Mouse (Mus musculus) heart, postnatal 36 days (tissue): ENCODE data around the gene Agrn. TPM values are rescaled to one million over a fixed set of nuclear protein-coding genes. Genes with fewer than 3 reads are reported as not detected.

Experiments
- DNase-seq, 2 experiments: peaks; one replicate each; pipeline ENCODE4 v3.0.0; 2021 to 2022
- intact Hi-C: fragments of 180-260 bp; cut with DNase I; formaldehyde crosslinking; loops from one replicate; pipeline ENCODE4 v1.15.1; 2025
- total RNA-seq, 2 experiments: library from RNA; stranded (reverse); gene quantifications; 2 replicates each; pipeline ENCODE4 v1.2.3; 2021

The Agrn gene
- total RNA-seq = 10 to 100 TPM; 34.8 to 42.1 TPM

DNA sequence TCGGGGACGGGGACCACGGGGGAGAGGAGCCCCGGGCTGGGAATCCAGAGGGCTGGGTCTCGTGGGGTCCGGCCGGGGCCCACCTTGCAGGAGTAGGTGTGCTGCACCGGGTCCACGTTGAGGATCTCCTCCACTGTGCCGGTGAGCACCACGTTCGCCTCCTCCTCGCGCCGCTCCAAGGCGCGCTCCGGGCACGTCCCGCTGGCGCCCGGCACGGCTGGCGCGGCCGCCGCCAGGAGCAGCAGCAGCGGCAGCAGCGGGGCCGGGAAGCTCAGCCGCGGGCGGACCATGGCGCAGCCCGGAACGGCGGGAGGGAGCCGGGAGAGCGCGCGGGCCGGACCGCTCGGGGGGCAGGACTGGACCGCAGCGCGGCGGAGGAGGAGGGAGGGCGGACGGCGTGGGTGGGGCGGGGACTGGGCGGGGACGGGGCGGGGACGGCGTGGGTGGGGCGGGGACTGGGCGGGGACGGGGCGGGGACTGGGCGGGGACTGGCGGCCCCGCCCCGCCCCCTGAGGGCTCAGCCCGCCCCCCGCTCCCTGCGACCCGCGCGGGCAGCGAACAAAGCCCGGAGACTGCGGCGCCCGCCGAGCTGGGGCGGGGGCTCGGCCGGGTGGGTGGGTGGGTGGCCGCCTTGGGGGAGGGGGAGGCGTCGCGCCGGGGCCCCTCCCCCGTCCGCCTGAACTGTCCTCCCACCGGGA is at the start of gene Agrn:
Gene Agrn (minus strand): TSS at position 358 of the 698 bp plus-strand sequence.
- intact Hi-C loops = loop anchor here (5.0 kb wide), 1 partner anchor 165 kb away; no protein-coding TSS in a partner anchor
- DNase-seq = peak; percentile 76 to 80

DNA sequence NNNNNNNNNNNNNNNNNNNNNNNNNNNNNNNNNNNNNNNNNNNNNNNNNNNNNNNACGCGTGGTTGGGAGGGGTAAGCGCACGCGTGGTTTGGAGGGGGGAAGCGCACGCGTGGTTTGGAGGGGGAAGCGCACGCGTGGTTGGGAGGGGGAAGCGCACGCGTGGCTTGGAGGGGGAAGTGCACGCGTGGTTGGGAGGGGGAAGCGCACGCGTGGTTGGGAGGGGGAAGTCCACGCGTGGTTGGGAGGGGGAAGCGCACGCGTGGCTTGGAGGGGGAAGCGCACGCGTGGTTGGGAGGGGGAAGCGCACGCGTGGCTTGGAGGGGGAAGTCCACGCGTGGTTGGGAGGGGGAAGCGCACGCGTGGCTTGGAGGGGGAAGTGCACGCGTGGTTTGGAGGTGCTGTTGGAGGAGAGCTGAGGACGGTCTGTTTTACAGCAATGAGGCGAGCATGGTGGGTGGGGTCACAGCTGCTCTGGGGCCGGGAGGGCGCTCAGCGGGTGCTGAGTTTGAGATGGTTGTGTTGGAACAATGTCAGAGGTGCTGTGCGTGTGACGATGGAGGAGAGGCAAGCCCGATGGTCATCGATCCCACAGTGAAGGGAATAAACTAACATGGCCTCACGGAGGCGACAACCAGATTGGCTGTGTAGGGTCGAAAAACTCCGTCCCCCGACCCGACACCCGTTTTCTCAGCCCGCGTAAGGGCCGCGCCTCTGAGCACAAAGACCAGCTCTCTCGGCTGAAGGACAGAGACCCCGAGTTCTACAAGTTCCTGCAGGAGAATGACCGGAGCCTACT is 39.6 kb upstream of the Agrn start:
- intact Hi-C loops = no loop called here
- no peak for DNase-seq

- DNase-seq = peak; percentile 89 to 92
- intact Hi-C loops = loop anchor here (2.0 kb wide), 1 partner anchor 127 kb away; the partner anchor contains the start of gene 9430015G10Rik
Observed at GRCm38 (mm10) chr4:156235808-156236533, 38.7 kb upstream of the Agrn start, which contains the start of gene Noc2l. Gene Noc2l, plus strand, starts transcription at chr4:156236010.

DNA sequence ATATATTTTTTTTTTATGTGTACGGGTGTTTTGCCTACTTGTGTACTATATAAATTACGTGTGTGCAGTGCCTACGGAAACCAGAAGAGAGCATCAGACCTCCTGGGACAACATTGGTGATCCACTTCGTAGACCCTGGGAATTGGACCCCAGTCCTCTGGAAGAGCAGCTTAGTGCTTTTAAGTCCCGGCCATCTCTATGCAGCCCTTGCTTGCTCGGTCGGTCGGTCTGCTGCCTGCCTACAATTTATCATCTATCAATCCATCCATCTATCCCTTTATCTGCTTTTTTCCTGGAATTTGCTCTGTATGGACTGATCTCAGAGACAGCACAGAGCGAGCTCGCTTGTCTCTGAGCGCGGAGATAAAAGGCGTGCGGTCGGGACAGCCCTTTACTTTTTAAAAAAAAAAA is 38.1 kb upstream of the Agrn start:
- no peak for DNase-seq
- intact Hi-C loops = loop anchor here (2.0 kb wide), 1 partner anchor 127 kb away; the partner anchor contains the start of gene 9430015G10Rik

DNA sequence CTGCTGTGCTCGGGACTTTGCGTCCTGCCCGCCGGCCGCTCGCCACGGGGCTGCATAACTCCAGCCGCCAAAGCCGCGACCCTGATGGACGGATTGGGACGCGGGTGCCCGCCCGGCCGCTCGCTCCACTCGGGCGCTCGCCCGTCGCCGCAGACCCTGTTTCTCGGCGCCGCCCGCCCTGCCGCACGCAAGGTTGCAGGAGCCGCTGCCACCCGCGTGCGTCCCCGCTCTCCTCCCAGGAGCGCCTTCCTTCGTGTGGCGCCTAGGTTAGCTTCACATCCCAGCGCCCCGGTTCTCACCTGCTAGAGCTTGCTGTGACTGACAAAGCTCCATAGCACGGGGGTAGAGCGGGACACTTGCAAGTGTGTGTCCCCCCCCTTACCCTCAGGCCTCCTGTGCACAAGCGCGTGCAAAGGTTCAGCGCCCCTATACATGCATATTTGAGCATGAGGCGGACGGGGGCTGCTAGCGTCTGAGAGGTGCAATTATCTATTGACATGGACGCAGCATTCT is 37.5 kb upstream of the Agrn start, which contains the start of gene Plekhn1:
Gene Plekhn1 (minus strand): TSS at position 157 of the 513 bp plus-strand sequence.
- peak; percentile 76 to 82 for DNase-seq
- intact Hi-C loops = loop anchor here (1.0 to 2.0 kb wide), 2 partner anchors 31 to 126 kb away; partner anchors contain the start of genes 9430015G10Rik and AW011738

- intact Hi-C loops = loop anchor here (1.0 to 2.0 kb wide), 2 partner anchors 31 to 125 kb away; partner anchors contain the start of genes 9430015G10Rik and AW011738
- peak in 1 of 2 experiments; percentile 41 for DNase-seq
Observed at GRCm38 (mm10) chr4:156234021-156234501, 36.8 kb upstream of the Agrn start.

- DNase-seq = no peak
- intact Hi-C loops = no loop called here
Observed at GRCm38 (mm10) chr4:156228393-156229024, 31.2 kb upstream of the Agrn start.

GRCm38 (mm10) chr4:156227752-156228392 is 30.6 kb upstream of the Agrn start:
- intact Hi-C loops = no loop called here
- peak; percentile 35 to 41 for DNase-seq

DNA sequence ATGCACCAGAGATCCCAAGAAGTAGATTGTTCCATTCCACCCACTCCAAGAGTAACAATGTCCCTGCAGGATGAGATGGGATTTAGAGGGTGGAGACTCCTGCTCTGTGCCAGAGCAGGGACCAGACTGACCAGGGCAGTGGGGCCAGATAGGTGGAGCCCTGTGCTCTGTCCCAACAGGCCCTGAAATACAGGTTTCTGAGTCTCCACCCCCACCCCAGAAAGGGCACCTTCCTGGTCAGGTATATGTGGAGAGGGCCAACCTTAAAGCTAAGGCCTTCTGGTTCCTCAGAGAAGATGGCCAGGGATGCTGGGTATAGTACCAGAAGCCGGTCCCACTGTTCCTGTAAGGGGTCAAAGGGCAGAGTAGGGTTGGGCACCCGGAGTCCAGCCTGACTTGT is 27.0 kb upstream of the Agrn start:
- intact Hi-C loops = no loop called here

DNA sequence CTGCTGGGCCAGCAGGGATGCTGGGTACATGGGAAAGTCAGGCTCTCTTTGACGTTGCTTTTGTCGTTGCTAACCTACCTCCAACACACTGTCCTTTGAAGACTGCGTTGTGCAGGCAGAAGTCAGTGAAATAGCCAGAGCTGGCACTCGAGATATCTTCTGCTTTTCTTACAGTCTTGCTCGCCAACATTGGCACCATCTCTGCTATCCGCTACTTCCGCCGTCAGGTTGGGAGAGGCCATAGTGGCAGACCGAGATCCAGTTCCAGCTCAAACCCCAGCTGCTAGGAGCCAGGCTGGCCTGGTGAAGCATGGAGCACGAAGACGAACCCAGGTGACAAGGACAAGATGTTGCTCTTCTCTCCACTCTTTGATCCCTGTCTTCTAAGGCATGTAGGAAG is 22.6 kb upstream of the Agrn start:
- DNase-seq = no peak
- intact Hi-C loops = no loop called here

More for the DNA sequence above, 27.0 kb upstream of the Agrn start:
- no peak for DNase-seq

DNA sequence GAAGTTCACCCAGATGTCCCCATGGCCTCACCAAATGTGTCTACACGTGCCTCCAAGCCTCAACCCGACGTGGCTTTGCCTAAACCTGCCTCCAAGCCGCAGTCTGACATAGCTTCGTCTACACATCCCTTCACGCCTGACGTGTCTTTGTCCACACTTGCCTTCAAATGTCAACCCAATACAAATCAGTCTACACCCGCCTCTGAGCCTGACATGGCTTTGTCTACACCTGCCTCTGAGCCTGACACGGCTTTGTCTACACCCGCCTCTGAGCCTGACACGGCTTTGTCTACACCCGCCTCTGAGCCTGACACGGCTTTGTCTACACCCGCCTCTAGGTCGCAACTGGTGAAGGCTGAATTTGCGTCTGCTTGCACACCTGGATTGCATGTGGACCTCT is 20.6 kb upstream of the Agrn start:
- intact Hi-C loops = no loop called here
- peak in 1 of 2 experiments; percentile 32 for DNase-seq

- intact Hi-C loops = no loop called here
- peak in 1 of 2 experiments; percentile 42 for DNase-seq
Observed at GRCm38 (mm10) chr4:156217022-156217669, 19.9 kb upstream of the Agrn start.

- no peak for DNase-seq
- intact Hi-C loops = no loop called here
Observed at GRCm38 (mm10) chr4:156216196-156216595, 18.9 kb upstream of the Agrn start.

GRCm38 (mm10) chr4:156215649-156216048 is 18.4 kb upstream of the Agrn start, which contains the start of gene Perm1:
Gene Perm1, plus strand, starts transcription at chr4:156215868.
- intact Hi-C loops = no loop called here
- peak; percentile 64 to 75 for DNase-seq

GRCm38 (mm10) chr4:156213134-156213533 is 15.8 kb upstream of the Agrn start:
- DNase-seq = no peak
- intact Hi-C loops = no loop called here

- DNase-seq = no peak
Observed at GRCm38 (mm10) chr4:156209963-156210635, 12.8 kb upstream of the Agrn start.

GRCm38 (mm10) chr4:156208872-156209271 is 11.6 kb upstream of the Agrn start:
- DNase-seq = no peak
- intact Hi-C loops = no loop called here

More at GRCm38 (mm10) chr4:156209963-156210635, 12.8 kb upstream of the Agrn start:
- intact Hi-C loops = no loop called here
